Comparison of ENCODE assay signal across 25 mouse cellular contexts in genomic region chr15:78908982-78909381, GRCm38 (mm10). TPM values are rescaled to one million over a fixed set of nuclear protein-coding genes. Genes with fewer than 3 reads are reported as not detected.
"Had no signal": no experiment of that assay in that cellular context is flagged by ENCODE, and none has a peak within 500 bp of the region (broad histone marks: within the 10 kb centered on the region; RNA-seq: fewer than 3 reads in every experiment).

No protein-coding gene starts in this region.

- H3K9ac ChIP-seq: kidney, embryonic 15.5 days; limb, embryonic 12.5 days; liver, embryonic 14.5 days; liver, postnatal 0 days; lung, embryonic 14.5 days; midbrain, embryonic 12.5 days; midbrain, embryonic 15.5 days had no signal

- DNase-seq: kidney, adult 8-10 months; kidney, postnatal 10 days; kidney, postnatal 36 days; layer of hippocampus, postnatal 36 days; liver; liver, postnatal 0 days; lung, embryonic 14.5 days; right cerebral cortex, adult 18-20 months; right cerebral cortex, postnatal 14 days; right cerebral cortex, postnatal 4 days; thymus, adult 18-20 months; thymus, postnatal 36 days had no signal

- ATAC-seq: intestine, postnatal 0 days; liver, postnatal 0 days; lung, postnatal 0 days; midbrain, embryonic 15.5 days had no signal

- H3K36me3 ChIP-seq: midbrain, embryonic 12.5 days; midbrain, embryonic 15.5 days had no signal

- H3K4me1 ChIP-seq: limb, embryonic 12.5 days had no signal

- H3K4me2 ChIP-seq: kidney, embryonic 15.5 days; limb, embryonic 12.5 days; lung, embryonic 14.5 days; midbrain, embryonic 12.5 days; midbrain, embryonic 15.5 days had no signal

- H3K27ac ChIP-seq: kidney, embryonic 15.5 days; left cerebral cortex, adult 2 months; limb, embryonic 12.5 days; liver, embryonic 14.5 days; macrophage; midbrain, embryonic 12.5 days; midbrain, embryonic 15.5 days had no signal

- H3K27me3 ChIP-seq: kidney, embryonic 15.5 days; limb, embryonic 12.5 days; midbrain, embryonic 15.5 days had no signal

- H3K9me3 ChIP-seq: kidney, embryonic 15.5 days; limb, embryonic 12.5 days; midbrain, embryonic 12.5 days; midbrain, embryonic 15.5 days had no signal

- H3K4me3 ChIP-seq: kidney, embryonic 15.5 days; left cerebral cortex, adult 2 months; limb, embryonic 12.5 days; midbrain, embryonic 12.5 days; midbrain, embryonic 15.5 days had no signal

RNA-seq across cellular contexts. Expression of gene Gm49510, which starts 9.5 kb away (rescaled TPM):
- total RNA-seq: layer of hippocampus, postnatal 10 days; left cerebral cortex, adult 2 months; left cerebral cortex, postnatal 10 days had no signal
- polyA plus RNA-seq: macrophage; midbrain, embryonic 15.5 days; stomach, embryonic 14.5 days; testis, adult 2 months had no signal
